Mouse (Mus musculus): ENCODE measurements around the gene Slc35a1. TPM values are rescaled to one million over a fixed set of nuclear protein-coding genes. Genes with fewer than 3 reads are reported as not detected.

The Slc35a1 gene
- total RNA-seq (2023), result 10 to 100 TPM; 18.5 to 22.8 TPM

DNA sequence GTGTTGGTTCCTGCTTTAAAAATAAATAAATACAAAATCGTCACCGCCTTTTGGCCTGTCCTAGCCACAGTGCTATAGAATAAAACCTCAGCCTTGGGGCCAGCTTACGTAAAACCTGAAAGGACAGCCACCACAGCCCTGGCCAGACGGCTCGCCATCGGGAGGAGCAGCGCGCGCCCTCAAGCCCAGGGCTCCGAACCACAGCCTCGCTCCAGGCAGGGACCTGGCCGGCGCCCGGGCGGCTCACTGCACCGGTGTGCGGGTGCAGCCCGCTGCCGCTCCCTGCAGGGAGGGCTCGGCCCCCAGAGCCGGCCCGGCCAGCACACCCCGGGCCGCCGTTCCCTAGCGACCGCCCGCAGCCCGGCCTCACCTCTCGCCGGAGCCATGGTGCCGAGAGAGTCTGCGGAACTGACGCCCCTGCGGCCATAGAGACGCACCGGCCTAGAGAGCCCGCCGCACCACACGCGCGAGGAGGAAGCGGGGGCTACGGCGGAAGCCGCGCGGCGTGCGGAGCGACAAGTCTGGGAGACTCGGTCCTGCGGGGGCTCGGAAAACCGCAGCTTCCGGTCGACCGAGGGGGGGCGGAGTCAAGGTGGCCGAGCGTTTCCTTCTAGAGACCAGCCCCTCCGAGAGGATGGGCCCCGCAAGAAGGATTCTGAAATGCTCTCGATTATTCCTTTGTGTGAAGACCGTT is at the start of gene Slc35a1:
Gene Slc35a1 (minus strand): TSS at position 565 of the 694 bp plus-strand sequence.

DNA sequence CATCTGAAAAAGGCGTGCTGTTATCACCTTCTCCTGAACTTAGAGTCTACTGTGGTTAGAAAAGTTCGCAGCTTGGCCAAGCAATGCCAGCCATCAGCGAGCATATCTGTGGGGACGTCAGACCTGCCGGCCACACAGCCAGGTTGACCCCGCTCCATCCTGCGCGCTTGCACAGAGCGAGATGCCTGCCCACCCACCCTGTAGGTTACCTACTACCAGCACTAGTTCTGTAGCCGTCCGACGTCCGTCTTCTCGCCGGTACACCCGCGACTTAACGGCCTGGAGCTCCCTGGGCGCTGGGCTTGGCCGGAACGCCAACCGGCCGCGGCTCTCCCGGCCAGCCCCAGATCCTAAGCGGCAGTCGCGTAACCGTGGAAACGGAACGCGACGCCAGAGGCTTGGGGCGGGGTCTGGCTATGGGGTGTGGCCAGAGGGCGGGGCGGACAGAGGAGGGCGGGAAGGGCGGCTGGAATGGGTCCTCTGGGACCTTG is 42.7 kb upstream of the Slc35a1 start, which contains the start of gene Cfap206:
Gene Cfap206 (minus strand): TSS at position 356 of the 491 bp plus-strand sequence.

DNA sequence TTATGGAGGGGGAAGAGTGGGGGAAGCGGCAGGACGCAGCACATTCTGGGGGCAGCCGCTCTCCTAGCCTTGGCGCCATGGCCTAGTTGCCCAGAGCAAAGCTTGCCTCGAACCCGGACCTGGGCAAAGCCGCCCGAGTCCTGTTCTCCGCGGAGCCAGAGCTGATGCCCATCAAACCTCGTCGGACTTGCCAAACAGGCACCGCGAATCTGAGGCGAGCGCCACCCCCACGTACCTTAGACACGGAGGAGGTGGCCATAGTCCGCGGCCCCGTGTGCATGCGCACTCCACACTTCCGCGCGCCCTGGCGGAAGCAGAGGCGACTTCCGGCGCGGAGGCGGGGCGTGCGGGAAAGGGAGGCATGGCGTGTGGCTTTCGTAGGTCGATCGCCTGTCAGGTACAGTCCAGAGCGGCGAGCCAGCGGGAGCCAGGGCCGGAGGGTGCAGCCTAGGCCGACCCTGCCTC is 72.6 kb downstream of the Slc35a1 start, which contains the start of the genes Orc3 and Rars2:
Gene Orc3 (minus strand): TSS at position 315 of the 465 bp plus-strand sequence.
Gene Rars2 (plus strand): TSS at position 328 of the 465 bp plus-strand sequence.

Other genes with a start within 250 kb of the Slc35a1 start
- 10 to 100 TPM; 63.9 to 67.2 TPM for gene Akirin2, start 136.5 kb downstream of the Slc35a1 start, total RNA-seq (2023)
- gene Orc3, start 72.5 kb downstream of the Slc35a1 start, total RNA-seq (2023), result 10 to 100 TPM; 91.0 to 95.3 TPM
- gene Rars2, start 72.5 kb downstream of the Slc35a1 start, total RNA-seq (2023), result 10 to 100 TPM; 25.1 to 26.3 TPM
- gene Cfap206, start 42.8 kb upstream of the Slc35a1 start, total RNA-seq (2023), result not detected
- gene Gm136, start 68.8 kb upstream of the Slc35a1 start, total RNA-seq (2023), result not detected
- 10 to 100 TPM; 13.5 to 15.1 TPM for gene Smim8, start 91.0 kb upstream of the Slc35a1 start, total RNA-seq (2023)
- 10 to 100 TPM; 71.1 to 77.4 TPM for gene Zfp292, start 195.5 kb upstream of the Slc35a1 start, total RNA-seq (2023)
- gene Cga, start 206.3 kb upstream of the Slc35a1 start, total RNA-seq (2023), result not detected

Data from T-cell, adult 66 days (primary cell).